Mouse (Mus musculus) E14TG2a.4 (cell line): ENCODE measurements at regions not wholly inside any gene's neighbourhood (a gene's known extent, or its start where the extent isn't known, plus 50 kb on each side); places are given as distances from the start of the nearest gene placed in this dataset.

Experiments used
- CTCF ChIP-seq: conservative IDR thresholded peaks from 2 replicates; pipeline ENCODE4 v1.5.1; 2014; ENCODE audit warnings: low read length
- NANOG ChIP-seq: IDR thresholded peaks from 2 replicates; pipeline ENCODE4 v1.6.1; 2014; ENCODE audit warnings: borderline replicate concordance, low read length, mixed read lengths
- POU5F1 ChIP-seq: IDR thresholded peaks from 2 replicates; pipeline ENCODE4 v1.6.1; 2014; ENCODE audit warnings: low read length, borderline replicate concordance

GRCm38 (mm10) chr13:16762727-16763512 lies 751.3 kb downstream of the Inhba start:
- TF ChIP-seq CTCF, result no peak
- no peak for TF ChIP-seq NANOG
- no peak for TF ChIP-seq POU5F1
